Mouse (Mus musculus) frontal cortex, adult 2 months (tissue): ENCODE measurements around the gene Dcaf6. TPM values are rescaled to one million over a fixed set of nuclear protein-coding genes. Genes with fewer than 3 reads are reported as not detected.

Experiments used
- DNase-seq, 2 experiments: peaks; one replicate each; pipeline ENCODE4 v3.0.0; 2022; ENCODE audit warnings: low spot score in 1 of 2; ENCODE audit errors: extremely low spot score in 1 of 2
- polyA plus RNA-seq: library from polyadenylated mRNA; depleted of rRNA; stranded (reverse); fragments of >200 nt; gene quantifications from 2 replicates; pipeline ENCODE4 v1.2.3, GENCODE M21; 2012; rRNA removed

The Dcaf6 gene
- polyA plus RNA-seq, result 53.4 and 63.8 TPM in 2 replicates

DNA sequence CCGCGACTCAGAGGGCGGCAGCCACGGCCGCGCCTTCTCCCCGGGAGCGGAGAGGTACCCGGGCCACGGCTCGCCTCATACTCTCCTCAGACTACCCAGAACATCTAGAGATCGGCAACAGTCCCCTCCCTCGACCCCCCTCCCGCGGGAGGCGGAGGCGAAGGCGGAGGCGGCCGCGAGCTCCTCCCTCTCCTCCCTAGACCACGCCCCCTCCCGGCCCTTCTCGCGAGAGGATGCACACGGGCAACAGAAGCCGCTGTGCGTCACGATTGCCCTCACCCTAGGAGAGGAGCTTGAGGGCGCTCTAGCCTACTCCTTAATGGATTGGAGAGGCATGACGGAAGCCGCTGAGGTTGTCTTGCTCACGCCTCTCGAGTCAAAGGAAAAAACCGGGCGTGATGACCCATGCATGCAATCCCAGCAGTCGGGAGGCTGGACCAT, at the start of gene Dcaf6, which contains the start of gene Mpc2:
Dcaf6 (minus strand) TSS at position 116 of the 441 bp plus-strand sequence.
Mpc2 (plus strand) TSS at position 278 of the 441 bp plus-strand sequence.
- DNase-seq, result peak; percentile 97 to 99

DNA sequence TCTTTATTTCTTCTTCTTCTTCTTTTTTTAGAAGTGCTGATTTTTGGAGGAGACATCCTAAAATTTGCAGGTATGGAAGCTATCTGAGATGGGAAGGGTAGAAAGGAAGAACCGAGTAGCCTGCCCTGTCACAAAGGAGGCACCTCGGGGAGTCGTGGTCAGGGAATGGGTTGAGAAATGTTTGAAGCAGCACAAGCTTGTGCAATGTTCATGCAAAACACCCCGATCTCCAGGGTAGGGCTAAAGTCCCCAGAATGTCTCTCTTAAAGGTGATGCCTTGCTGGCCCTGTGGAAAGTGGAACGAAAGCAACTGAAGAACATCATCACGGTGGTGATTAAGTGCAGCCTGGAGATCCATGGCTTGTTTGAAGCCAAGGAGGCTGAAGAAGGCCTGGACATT, 46.0 kb upstream of the Dcaf6 start:
- DNase-seq, result no peak

DNA sequence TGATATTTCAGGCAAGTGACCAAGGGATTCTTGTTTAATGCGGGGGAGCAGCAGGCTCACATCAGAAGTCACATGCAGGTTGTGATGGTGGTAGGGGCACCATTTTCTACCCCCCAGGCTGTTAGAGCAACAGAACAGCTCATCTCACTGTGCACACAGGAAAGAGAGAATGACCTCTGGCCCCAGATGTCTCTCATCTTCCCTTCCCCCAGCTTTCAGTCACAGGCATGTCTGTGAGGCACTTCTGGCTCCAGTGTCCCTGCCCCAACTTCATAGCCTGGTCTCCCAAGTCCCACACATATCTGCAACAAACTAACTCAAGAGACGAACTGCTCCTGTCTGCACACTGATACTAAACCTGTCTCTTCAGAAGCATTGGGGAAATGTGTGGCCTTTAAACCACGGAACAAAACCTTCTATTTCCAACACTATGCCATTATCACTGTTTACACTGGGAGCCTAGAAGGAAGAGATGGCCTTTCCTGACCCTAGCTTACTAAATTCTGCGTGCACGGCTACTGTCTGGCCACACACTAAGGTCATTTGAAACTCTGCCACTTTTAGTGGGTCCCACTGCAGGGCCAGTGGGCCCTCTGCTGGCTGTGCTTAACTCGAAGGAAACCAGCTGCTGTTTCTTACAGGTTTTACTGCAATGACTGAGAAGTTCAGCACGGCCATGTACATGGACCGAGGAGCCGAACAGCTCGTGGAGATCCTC, 43.2 kb upstream of the Dcaf6 start:
- peak in 1 of 2 experiments; percentile 5 for DNase-seq

DNA sequence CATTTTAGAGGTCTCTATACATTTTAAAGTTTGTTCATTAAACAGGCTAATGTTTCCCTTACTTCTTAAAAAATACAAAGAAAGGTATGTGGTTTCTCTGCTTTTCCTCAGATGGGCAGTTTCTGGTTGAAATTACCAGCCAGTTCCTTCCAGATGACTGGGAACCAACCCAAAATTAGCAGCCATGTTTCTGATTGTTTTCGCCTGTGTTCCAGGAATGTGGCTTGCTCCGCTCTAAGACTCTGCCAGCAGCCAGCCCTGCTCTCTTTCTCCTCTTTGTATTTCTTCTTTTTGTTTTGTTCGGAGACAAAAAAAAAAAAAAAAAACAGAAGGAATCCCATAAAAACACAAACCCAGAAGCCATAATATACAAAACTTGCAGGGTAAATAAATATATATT, 38.6 kb upstream of the Dcaf6 start:
- DNase-seq, result no peak

DNA sequence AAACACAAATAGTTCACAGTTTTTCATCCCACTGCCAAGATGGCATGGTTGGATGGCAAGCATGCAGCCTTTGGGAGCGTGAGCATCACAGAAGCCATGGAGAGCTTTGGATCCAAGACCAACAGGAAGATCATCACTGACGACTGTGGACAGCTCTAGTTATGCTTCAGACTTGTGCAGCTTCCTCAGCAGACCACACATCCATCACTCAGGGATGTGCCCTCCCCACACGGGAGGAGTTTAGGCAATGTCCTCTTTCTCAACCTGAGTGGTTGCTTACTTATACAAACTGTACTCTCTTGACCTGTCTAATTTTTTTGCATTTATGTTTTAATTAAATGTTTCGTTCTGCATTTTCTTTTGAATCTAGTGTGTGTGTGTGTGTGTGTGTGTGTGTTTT, 28.9 kb upstream of the Dcaf6 start:
- DNase-seq, result no peak

DNA sequence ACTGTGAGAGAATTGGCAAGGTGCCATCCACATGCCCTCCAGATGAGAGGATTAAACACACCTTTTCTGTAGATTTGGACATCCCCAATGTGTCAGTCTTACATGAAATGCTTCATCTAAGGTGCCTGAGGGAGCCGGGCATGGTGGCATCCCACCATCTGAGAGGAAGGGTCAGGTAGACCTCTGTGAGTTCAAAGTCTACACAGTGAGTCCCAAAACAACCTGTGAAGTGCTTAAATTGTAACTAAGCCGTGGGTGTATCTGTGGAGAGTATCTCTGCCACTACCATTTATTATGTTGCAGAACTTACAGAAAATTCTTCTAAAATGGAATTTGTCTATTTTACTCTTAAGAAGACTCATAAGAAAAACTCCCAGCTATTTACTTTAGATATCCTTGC, 25.8 kb upstream of the Dcaf6 start:
- no peak for DNase-seq

DNA sequence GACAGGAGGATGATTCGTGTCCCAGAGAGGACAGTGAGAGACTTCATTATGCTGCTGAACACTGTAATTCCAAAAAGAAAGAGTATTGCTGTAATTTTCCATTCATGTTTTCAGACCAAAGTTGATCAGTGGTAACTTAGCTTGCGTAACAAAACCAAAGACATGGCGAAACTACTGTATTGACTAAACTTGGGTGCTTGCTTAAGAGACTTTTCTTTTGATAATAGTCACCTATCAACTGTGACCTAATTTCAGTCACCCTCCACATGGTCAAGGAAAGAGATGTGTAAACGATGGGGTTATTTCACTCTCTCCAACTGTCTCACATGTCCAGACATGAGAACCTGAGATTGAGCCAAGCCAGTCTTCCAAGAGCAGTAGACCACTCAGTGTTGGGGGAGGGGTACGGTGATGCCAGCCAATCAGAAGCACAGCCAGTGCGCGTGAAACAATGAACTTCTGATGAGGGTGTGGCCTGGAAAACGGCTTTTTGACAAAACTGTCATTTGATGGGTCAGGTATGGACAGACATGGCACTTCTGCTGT, 24.5 kb upstream of the Dcaf6 start, which contains the start of gene Adcy10:
Adcy10 (plus strand) TSS at position 496 of the 546 bp plus-strand sequence.
- no peak for DNase-seq

DNA sequence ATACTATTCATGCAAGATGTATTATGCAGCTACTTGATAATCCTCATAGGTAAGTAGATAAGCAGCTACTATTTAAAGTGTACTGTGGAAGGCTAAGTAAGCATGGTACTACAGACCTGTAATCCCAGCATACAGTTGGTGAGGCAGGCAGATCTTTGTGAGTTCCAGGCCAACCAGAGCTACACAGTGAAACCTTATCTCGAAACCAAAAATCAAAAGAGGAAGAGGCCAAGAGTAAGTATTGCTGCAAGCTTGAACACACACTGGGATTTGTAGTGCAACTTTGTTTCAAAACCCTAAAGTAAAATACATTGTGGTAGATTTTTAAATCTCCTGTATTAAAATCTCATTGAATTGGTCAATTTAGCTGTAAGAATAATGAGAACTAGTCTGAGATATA, 11.2 kb upstream of the Dcaf6 start:
- DNase-seq, result no peak

DNA sequence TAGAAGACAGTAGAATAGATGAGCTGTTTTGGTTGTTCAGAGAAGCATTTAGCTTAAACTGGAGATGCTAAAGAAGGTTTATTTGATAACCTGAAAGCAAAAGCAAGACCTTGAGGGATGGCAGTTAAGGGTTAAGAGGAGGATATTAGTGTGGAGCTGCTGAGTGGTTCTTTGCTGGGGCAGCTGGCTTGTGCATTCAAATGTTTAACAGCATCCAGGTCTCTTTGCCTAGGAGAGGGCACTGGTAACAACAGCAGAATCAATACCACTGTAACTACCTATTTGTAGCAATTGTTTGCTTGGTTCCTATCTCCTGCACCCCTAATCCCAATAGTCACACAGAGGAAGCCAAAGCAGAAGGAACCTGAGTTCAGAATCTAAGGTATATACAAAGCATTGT, 9.4 kb upstream of the Dcaf6 start:
- DNase-seq, result no peak

DNA sequence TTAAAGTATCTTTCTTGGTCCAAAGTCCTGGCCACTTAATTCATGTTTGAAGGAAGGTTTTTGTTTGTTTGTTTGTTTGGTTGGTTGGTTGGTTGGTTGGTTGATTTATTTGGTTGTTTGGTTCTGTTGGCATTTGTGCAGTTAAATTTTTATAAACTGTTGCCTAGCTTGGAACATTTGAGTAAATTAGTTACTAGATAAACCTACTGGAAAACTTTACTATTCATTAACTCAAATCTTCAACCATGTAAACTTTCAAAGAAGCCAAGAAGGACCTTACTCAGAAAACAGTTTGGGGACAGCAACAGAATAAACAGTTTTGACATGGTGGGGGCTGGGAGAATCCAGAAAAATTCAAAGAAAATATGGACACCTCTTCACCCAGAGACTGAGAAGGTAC, 8.7 kb upstream of the Dcaf6 start:
- no peak for DNase-seq

DNA sequence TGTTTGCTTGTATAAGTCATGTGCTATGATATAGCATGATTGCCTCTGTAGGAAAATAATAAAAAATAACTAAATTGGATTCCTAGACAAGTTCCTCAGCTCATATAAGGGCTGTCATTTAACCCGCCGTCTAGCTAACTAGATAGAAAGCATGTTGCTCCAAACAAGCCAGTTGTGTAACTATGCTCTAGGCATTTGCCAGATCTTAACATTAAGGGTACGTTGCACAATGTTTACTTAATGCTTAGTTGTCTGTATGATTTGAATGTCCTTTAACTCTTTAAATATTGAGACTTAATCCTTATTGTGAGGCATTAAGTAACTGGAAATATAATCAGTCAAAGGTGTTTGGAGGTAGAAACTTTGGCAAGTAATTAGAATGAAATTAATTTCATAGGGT, 4.3 kb upstream of the Dcaf6 start:
- DNase-seq, result no peak

DNA sequence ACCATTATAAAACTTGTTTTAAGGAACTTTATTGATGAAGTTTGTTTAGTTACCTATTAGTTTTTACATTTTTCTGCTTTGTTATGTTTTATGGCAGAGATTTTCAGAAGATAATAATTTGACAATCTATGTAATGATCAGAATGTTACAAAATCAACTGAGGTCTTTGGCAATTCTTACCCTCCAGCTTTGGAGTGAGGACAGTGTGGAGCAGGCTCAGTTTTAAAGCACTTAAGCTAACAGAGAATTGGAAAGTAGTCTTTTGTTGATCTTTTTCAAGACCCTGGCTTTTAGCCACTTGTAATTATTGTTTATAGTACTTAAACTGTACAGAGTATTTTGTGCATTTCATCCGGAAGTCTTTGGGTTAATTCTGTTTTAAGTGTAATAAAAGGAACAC, 2.6 kb upstream of the Dcaf6 start:
- no peak for DNase-seq

DNA sequence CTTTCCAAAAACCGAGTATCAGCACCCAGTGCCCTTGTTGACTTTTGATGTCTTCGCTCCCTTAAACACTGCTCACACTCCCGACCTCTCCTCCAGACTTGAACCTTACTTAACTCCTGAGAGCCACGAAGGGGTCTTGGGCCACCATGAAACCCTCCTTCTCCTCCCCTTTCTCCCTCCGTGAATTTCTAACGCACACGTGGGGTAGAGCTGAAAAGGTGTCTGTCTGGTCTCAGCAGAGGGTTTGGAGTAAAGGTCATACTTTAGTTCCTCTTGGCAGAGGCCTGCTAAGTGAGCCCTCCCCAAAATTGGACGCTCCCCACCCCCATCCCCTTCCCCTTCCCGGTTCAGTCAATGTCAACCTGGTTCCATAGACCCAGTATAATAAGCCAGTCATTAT, 1.4 kb upstream of the Dcaf6 start:
- DNase-seq, result no peak

DNA sequence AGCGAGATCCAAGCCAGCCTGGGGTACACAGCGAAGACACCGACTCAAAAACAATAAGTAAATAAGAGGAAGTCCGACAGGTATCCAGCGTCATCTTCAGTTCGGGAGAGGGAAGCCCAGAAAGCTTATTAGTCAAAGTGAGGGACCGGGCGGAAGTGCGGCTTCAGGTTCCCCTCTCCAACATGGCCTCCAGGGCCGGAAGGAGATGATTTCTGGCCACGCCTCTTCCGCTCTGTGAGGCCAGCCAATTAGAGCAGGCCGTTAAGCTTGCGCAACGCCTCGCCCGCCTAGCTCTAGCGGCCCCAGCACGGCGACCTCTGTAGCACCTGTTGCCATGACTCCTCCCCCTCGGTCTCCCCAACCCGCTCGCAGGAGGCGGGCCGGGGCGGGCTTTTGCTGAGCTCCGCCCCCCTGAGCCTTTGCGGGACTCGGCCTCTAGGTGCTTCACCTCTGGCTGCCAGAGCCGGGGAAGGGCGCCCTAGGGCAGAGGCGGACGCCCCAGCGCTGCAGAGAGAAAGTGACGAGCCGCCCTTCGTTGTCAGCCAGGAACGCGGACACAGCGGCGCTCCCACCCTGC, 614 bp upstream of the Dcaf6 start:
- DNase-seq, result peak; percentile 99

DNA sequence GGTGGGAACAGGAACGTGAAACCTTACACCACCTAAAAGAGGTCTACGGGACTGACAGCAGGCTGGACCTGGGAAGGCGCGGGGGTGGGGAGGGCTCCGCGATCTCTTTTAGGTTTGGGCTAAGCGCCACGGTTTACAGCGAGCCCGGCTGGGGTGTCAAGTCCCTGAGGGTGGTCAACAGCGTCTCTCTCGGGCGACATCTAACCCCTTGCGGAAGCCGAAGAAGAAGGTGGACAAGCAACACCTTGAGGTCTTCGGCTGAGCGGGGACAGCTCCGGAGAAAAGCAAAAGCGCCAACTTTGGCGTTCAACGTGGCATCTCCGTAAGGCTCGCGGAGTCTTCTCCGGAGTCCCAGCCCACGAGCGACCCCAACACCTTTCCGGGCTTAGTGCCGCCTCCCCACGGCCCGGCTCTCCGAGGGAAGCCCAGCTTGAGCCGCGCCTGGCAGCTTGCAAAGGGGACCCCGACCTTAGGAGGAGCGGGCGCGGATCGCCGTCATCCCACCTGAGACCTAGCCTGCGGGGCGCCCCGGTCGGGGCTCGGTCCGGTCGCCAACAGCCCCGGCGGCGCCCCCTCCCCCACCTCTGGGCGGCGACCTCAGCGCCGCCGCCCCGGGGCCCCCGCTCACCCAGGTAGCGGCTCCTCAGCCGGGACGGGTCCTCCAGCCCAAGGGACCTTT, 633 bp downstream of the Dcaf6 start:
- DNase-seq, result peak in 1 of 2 experiments; percentile 50

DNA sequence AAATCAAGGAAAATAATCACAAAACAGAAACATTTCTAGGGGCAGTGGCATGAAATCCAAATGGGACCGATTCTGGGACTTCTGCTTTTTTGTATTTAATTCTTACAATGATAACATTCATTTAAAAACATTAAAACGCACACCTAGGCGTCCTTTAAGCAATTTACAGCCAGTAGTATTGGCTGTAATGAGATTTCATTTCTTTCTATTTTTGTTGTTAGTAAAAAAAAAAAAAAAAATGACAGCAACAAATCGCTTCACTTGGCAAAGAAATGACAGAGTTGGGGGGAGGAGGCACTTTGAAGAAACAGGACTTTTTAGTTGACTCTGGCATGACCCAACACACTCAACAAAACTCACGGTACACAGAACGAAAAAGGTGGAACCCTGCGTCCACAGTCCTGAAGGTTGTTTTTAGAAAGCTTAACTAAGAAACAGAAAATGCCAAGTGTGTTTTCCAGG, 1.2 kb downstream of the Dcaf6 start:
- DNase-seq, result no peak

DNA sequence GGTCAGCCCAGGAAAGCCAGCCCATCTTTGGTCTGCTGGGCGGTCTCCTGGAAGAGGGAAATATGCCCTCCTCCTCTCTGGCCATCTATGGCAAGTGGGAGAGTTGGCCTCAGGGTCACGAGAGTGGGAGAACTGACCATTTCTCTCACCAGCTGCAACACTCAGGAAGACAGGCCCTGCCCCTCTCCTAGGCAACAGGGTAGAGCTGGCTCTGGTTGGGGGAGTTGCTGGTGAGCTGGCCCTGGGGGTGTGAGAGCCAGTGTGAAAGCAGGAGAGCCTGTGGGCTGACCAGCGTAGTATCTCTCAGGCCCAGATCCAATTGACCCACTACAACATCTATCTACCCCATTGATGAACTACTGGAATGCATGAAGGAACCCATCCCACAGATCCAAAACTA, 18.6 kb downstream of the Dcaf6 start:
- DNase-seq, result no peak

DNA sequence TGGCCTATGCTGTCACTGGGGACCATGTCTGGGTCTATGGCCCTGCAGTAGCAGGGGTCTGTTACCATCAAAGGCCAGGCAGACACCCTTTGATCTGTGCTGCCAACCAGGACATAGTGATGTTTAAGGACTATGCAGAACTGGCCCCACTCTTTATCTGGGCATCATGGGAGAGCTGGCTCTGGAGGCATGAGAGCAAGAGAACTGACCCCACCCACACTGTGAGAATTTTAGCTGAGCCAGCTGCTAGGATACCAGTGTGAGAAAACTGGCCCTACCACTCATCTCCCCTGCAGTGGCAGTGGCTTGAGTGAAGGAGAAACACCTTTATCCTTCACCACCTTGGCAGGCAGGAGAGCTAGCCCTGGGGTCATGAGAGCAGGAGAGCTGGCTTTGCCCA, 19.1 kb downstream of the Dcaf6 start:
- DNase-seq, result no peak

DNA sequence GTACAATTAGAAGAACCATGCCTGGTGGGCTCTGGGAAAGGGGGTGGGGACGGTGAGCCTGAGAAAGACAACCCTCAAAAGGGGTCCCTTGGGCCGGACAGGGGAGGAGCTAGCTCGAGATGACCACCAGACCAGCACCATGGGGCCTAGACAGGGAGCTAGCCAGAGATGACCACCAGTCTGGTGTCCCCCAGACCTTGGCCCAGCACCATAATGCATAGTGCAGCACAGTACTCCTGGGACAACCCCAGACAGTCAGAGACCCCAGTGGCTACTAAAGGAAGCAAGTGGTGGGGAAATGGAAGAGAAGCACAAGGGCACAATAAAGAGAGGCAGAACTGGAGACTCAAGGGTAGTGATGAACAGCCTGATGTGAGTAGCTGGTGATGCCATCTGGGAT, 19.5 kb downstream of the Dcaf6 start:
- no peak for DNase-seq

DNA sequence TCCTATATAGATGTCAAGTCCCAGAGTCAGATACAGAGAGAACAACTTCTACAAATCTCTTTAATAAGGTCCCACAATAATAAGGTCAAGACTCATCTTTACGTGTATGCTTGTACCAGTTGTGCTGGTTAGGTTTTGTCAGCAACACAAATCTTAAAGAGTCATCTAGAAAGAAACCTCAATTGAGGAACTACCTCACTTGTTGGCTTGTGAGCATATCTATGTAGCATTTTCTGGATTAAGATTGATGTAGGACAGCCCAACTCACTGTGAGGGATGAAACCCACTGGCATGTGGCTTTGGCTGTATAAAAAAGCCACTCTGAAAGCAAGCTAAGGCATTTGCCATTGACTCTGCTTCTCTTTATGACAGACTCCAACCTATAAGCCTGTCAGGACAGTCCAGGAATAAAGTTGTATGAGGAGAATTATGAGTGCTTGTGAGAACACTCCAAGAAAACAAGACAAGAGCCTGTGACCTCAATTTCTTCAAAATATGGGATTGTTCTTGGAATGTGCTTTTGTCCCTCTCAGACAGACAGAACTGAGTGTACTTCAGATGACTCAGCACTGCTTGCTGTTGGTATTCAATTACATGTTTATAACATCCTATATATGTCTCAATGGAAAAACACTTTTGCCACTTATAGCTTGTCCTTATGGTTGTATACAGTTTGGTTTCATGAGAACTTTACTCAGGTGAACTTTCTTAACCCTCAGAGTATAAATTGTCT, 21.8 kb downstream of the Dcaf6 start:
- no peak for DNase-seq

DNA sequence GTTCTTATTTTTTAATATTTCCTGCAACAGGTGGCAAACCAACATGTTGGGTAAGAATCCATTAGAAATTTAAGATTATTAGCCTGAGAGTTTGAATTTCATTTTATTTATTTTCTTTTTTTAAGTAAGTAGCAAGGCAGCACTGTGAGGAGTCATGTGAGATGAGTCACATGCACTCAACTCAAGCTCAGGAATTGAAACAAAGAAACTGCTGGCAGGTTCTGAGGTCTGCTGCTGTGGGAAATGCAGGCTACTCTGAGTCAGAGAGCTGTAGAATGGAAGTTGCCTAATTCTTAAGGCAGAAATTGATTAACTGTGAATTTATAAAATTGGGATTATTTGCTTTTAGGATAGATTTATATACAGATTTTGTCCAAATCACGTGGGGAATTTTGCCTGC, 27.4 kb downstream of the Dcaf6 start:
- no peak for DNase-seq
